Mouse (Mus musculus) heart, embryonic 13.5 days (tissue): ENCODE measurements around the gene Map2k3. TPM values are rescaled to one million over a fixed set of nuclear protein-coding genes. Genes with fewer than 3 reads are reported as not detected.

ENCODE experiments used
- ATAC-seq: fragments of 200-750 bp; cut with Nextera tagmentation; 2 replicates; pipeline ENCODE4 v1.8.0; 2017; ENCODE audit warnings: moderate TSS enrichment; ENCODE audit not compliant: insufficient number of reproducible peaks, low FRiP score, low TSS enrichment; ENCODE audit errors: extremely low read depth
- H3K27ac ChIP-seq: fragments of 300-500 bp; sonication (generic); replicated peaks from 2 replicates; pipeline ENCODE4 v1.5.1; 2015; ENCODE audit warnings: moderate library complexity, mild to moderate bottlenecking, inconsistent platforms
- H3K27me3 ChIP-seq: fragments of 300-500 bp; sonication (generic); replicated peaks from 2 replicates; pipeline ENCODE4 v1.6.1; 2015; ENCODE audit warnings: mild to moderate bottlenecking, inconsistent platforms
- H3K36me3 ChIP-seq: fragments of 300-500 bp; sonication (generic); 2 replicates; pipeline ENCODE4 v1.6.1; 2015; ENCODE audit warnings: mild to moderate bottlenecking, inconsistent platforms
- H3K4me1 ChIP-seq: fragments of 300-500 bp; sonication (generic); 2 replicates; pipeline ENCODE4 v1.6.1; 2015; ENCODE audit warnings: inconsistent platforms
- H3K4me2 ChIP-seq: fragments of 300-500 bp; sonication (generic); 2 replicates; pipeline ENCODE4 v1.6.1; 2015; ENCODE audit warnings: inconsistent platforms, mild to moderate bottlenecking, moderate library complexity
- H3K4me3 ChIP-seq: fragments of 300-500 bp; sonication (generic); 2 replicates; pipeline ENCODE4 v1.5.1; 2015; ENCODE audit warnings: moderate library complexity, mild to moderate bottlenecking, inconsistent platforms
- H3K9ac ChIP-seq: fragments of 300-500 bp; sonication (generic); 2 replicates; pipeline ENCODE4 v1.6.1; 2015; ENCODE audit warnings: inconsistent platforms, mild to moderate bottlenecking, moderate library complexity
- H3K9me3 ChIP-seq: fragments of 300-500 bp; sonication (generic); 2 replicates; pipeline ENCODE4 v1.6.1; 2016; ENCODE audit warnings: inconsistent platforms
- WGBS: fragments of 180-500 bp; shearing (Covaris S2); methylation state at CpG from one replicate; pipeline ENCODE4 v1.1.7; 2015; ENCODE audit warnings: mixed read lengths; 5-methylcytosine and 5-hydroxymethylcytosine counted together
- polyA plus RNA-seq: library from polyadenylated mRNA; unstranded; fragments of >200 nt; fragmentation: Nextera tagmentation; extraction: Ambion mirVana; gene quantifications from 2 replicates; pipeline ENCODE4 v1.2.1, GENCODE M21; 2015

Map2k3 gene
- polyA plus RNA-seq, 1 experiment from 2014 or later = 73.6 TPM

- H3K27me3 ChIP-seq = no peaks in the 10 kb centered on the region
- H3K36me3 ChIP-seq = no peaks in the 10 kb centered on the region
- H3K4me1 ChIP-seq = peaks cover 28% of the 10 kb centered on the region
- H3K9me3 ChIP-seq = no peaks in the 10 kb centered on the region
- H3K27ac ChIP-seq = 0 out of 2 replicates have a peak overlapping the region, but pooled peaks have one; percentile 16
- peak overlapping the region; percentile 24 for H3K4me3 ChIP-seq
- peak overlapping the region; percentile 62 for H3K4me2 ChIP-seq
- ATAC-seq = no peak
- WGBS = under 1% methylated on average over 9 of the region's 9 CpGs
- peak overlapping the region; percentile 55 for H3K9ac ChIP-seq
Observed at GRCm38 (mm10) chr11:60927264-60927663, 4.6 kb upstream of the Map2k3 start.

- Histone ChIP-seq H3K4me2 (peak overlapping the region; percentile 97), H3K27me3 (no peaks in the 10 kb centered on the region), H3K4me1 (peaks cover 60% of the 10 kb centered on the region), H3K4me3 (peak overlapping the region; percentile 90), H3K27ac (peak overlapping the region; percentile 16; the same call in 1 of the 2 replicates), H3K9ac (peak overlapping the region; percentile 79), H3K36me3 (no peaks in the 10 kb centered on the region), H3K9me3 (no peaks in the 10 kb centered on the region)
- no peak for ATAC-seq
- WGBS = 16% methylated on average over 7 of the region's 7 CpGs
Observed at GRCm38 (mm10) chr11:60930724-60931281, 1.0 kb upstream of the Map2k3 start.

DNA sequence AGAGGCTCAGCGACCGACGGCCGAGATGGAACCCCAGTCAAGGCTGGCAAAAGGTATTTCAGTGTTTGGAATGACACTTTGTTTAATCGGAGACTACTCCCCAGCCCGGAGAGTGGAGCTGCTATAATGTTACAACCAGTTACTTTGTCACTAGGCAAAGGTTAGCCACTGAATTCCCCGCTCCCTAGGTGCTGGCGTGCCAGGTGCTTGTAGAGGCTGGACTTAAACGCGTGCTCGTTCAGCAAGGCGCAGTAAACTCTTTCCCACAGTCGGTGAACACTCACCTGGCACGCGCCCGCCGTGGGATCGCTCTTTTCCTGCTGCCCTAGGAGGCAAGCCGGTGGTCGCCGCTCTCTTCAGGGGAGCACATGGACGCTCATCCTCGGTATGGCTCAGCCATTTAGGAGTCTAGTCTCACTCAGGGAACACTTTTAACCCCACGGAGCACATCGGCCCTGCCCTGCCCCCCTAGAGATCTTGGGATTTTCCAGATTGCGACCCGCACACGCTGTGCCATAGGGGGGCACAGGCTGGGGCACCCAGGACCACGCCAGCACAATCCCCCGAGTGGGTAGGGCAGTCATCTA lies 458 bp upstream of the Map2k3 start:
- peak overlapping the region; percentile 79 for H3K9ac ChIP-seq
- H3K27ac ChIP-seq = peak overlapping the region; percentile 16; the same call in 1 of the 2 replicates
- H3K36me3 ChIP-seq = no peaks in the 10 kb centered on the region
- no peaks in the 10 kb centered on the region for H3K27me3 ChIP-seq
- H3K4me1 ChIP-seq = peaks cover 66% of the 10 kb centered on the region
- H3K4me3 ChIP-seq = peak overlapping the region; percentile 90
- peak overlapping the region; percentile 97 for H3K4me2 ChIP-seq
- ATAC-seq = peak; percentile 2; the same call in 1 of the 2 replicates
- no peaks in the 10 kb centered on the region for H3K9me3 ChIP-seq
- WGBS = under 1% methylated on average over 30 of the region's 30 CpGs

GRCm38 (mm10) chr11:60932503-60933020 lies 729 bp downstream of the Map2k3 start:
- peak overlapping the region; percentile 97 for H3K9ac ChIP-seq
- no peaks in the 10 kb centered on the region for H3K36me3 ChIP-seq
- no peaks in the 10 kb centered on the region for H3K27me3 ChIP-seq
- under 1% methylated on average over 7 of the region's 7 CpGs for WGBS
- no peaks in the 10 kb centered on the region for H3K9me3 ChIP-seq
- H3K4me1 ChIP-seq = peaks cover 66% of the 10 kb centered on the region
- ATAC-seq = no peak
- H3K27ac ChIP-seq = peak overlapping the region; percentile 89
- peak overlapping the region; percentile 97 for H3K4me2 ChIP-seq
- peak overlapping the region; percentile 90 for H3K4me3 ChIP-seq

GRCm38 (mm10) chr11:60933178-60933930 lies 1.5 kb downstream of the Map2k3 start:
- Histone ChIP-seq H3K4me2 (peak overlapping the region; percentile 97), H3K4me1 (peaks cover 71% of the 10 kb centered on the region), H3K36me3 (no peaks in the 10 kb centered on the region), H3K27me3 (no peaks in the 10 kb centered on the region), H3K27ac (peak overlapping the region; percentile 89), H3K9ac (peak overlapping the region; percentile 97), H3K9me3 (no peaks in the 10 kb centered on the region), H3K4me3 (peak overlapping the region; percentile 90)
- no peak for ATAC-seq
- 69% methylated on average over 10 of the region's 10 CpGs for WGBS

DNA sequence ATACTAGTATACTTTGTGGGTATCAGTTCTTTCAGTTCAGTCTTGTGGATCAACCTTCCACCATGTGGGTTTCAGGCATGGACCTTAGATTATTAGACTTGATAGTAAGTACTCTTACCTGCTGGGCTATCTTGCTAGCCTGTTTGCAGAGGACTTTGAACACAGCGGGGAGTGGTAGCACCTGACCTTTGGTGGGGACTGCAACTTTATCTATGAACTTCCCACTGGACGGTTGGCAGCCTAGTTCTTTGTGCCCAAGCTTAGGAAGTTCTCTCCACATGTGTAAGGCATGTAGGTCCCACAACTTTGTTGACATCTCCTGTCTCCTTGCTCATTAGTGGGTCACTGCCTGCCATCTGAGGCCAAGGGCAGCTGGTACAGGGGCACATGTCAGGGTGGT lies 3.0 kb downstream of the Map2k3 start:
- 77% methylated on average over 2 of the region's 2 CpGs for WGBS
- H3K4me3 ChIP-seq = peak overlapping the region; percentile 31
- peak overlapping the region; percentile 15; the same call in 1 of the 2 replicates for H3K9ac ChIP-seq
- H3K27me3 ChIP-seq = no peaks in the 10 kb centered on the region
- H3K4me2 ChIP-seq = peak overlapping the region; percentile 55
- no peak for ATAC-seq
- no peaks in the 10 kb centered on the region for H3K9me3 ChIP-seq
- peak overlapping the region; percentile 79 for H3K27ac ChIP-seq
- no peaks in the 10 kb centered on the region for H3K36me3 ChIP-seq
- H3K4me1 ChIP-seq = peaks cover 86% of the 10 kb centered on the region

DNA sequence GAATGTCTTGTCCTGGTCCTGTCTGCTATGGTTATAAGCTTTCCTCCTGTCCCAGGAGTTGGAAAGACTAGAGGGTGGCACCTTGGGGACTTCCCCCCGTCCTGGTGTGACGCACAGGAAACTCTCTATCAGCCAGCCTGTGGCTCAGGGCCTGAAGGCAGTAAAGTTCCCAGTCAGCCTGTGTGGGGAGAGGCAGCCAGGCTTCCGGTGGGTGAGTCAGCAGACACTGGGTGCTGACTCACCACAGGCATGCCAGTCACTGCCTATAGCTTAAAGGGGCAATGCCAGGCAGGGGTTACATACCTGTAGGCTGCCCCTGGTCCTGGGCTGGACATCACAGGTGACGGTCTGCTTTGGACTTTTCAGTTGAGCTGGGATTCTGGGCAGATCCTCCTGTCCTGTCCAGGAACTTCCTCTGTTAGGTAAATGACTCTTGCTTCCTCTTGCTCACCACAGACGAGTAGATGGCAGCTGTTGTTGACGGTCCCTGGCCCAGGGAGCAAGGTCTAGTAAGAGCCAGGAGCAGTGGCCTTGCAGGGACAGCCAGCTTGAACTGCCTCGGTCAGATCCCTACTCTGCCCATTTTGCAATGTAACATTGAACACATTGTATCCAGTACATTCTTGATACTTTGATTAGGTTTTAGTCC lies 3.6 kb downstream of the Map2k3 start:
- H3K36me3 ChIP-seq = no peaks in the 10 kb centered on the region
- H3K27me3 ChIP-seq = no peaks in the 10 kb centered on the region
- peak overlapping the region; percentile 79 for H3K27ac ChIP-seq
- H3K4me1 ChIP-seq = peaks cover 86% of the 10 kb centered on the region
- peak; percentile 59 for ATAC-seq
- peak overlapping the region; percentile 15 for H3K9ac ChIP-seq
- no peaks in the 10 kb centered on the region for H3K9me3 ChIP-seq
- peak overlapping the region; percentile 55 for H3K4me2 ChIP-seq
- 57% methylated on average over 7 of the region's 7 CpGs for WGBS
- peak overlapping the region; percentile 31 for H3K4me3 ChIP-seq

DNA sequence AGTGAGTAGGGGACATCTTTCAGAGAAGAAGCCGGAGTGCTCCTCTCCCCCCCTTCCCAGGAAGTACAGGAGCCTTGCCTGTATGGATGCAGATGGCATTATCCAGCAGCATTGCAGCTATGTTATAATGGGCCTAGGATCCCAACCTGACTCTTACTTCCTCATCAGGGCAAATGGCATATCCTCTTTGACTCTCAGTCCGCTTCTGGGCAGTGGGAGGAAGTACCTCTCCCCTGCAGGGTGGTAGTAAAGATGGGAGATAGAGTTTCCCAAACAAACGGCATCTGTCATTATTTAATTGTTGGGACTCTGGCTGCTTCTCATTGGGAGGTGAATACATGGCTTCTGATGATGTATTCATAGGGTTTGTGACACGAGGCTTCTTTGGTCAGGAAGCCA lies 4.1 kb downstream of the Map2k3 start:
- H3K27me3 ChIP-seq = no peaks in the 10 kb centered on the region
- H3K9ac ChIP-seq = peak overlapping the region; percentile 15; the same call in 1 of the 2 replicates
- WGBS = 74% methylated on average over 4 of the region's 4 CpGs
- H3K9me3 ChIP-seq = no peaks in the 10 kb centered on the region
- no peak for ATAC-seq
- H3K4me1 ChIP-seq = peaks cover 86% of the 10 kb centered on the region
- H3K4me2 ChIP-seq = peak overlapping the region; percentile 55
- peak overlapping the region; percentile 79 for H3K27ac ChIP-seq
- peak overlapping the region; percentile 31 for H3K4me3 ChIP-seq
- H3K36me3 ChIP-seq = no peaks in the 10 kb centered on the region

DNA sequence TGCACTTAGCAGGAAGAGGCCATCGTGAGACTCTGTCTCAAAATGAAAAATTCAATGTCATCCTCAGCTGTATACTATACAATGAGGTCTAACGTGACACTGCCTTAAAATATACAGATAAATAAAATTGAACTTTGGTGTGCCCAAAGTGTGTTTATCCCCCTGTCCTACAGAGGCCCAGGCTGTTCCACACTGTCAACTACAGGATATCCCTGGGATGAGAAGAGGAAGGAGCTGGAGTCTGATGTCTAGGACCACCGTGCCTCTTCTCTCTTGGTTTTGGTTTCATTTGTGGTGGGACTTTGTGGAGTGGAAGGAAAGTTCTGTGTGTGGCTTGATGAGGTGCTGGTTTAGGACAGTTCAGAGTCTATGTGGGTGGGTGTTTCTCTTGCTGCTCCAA lies 5.8 kb downstream of the Map2k3 start:
- Histone ChIP-seq H3K36me3 (peaks cover 5% of the 10 kb centered on the region), H3K9ac (0 out of 2 replicates have a peak overlapping the region, but pooled peaks have one; percentile 13), H3K4me2 (0 out of 2 replicates have a peak overlapping the region, but pooled peaks have one; percentile 7), H3K27me3 (no peaks in the 10 kb centered on the region), H3K9me3 (no peaks in the 10 kb centered on the region), H3K4me3 (no peak overlapping the region), H3K27ac (no peak overlapping the region), H3K4me1 (peaks cover 97% of the 10 kb centered on the region)
- WGBS = 77% methylated on average over 3 of the region's 3 CpGs
- ATAC-seq = no peak

- Histone ChIP-seq H3K36me3 (peaks cover 24% of the 10 kb centered on the region), H3K4me1 (peaks cover 83% of the 10 kb centered on the region), H3K27ac (peak overlapping the region; percentile 54), H3K27me3 (no peaks in the 10 kb centered on the region), H3K9me3 (no peaks in the 10 kb centered on the region), H3K4me2 (no peak overlapping the region), H3K9ac (peak overlapping the region; percentile 40; the same call in 1 of the 2 replicates), H3K4me3 (no peak overlapping the region)
- WGBS = 77% methylated on average over 3 of the region's 3 CpGs
- no peak for ATAC-seq
Observed at GRCm38 (mm10) chr11:60939487-60939886, 7.7 kb downstream of the Map2k3 start.

- Histone ChIP-seq H3K27me3 (no peaks in the 10 kb centered on the region), H3K4me3 (no peak overlapping the region), H3K4me1 (peaks cover 74% of the 10 kb centered on the region), H3K36me3 (peaks cover 34% of the 10 kb centered on the region), H3K9me3 (no peaks in the 10 kb centered on the region), H3K4me2 (no peak overlapping the region), H3K27ac (no peak overlapping the region), H3K9ac (no peak overlapping the region)
- WGBS = 76% methylated on average over 5 of the region's 5 CpGs
- no peak for ATAC-seq
Observed at GRCm38 (mm10) chr11:60940501-60940900, 8.7 kb downstream of the Map2k3 start.
